Mouse (Mus musculus) c-Kit-positive CD71-negative TER-119-negative erythroid progenitor cells, embryonic 14.5 days (primary cell): ENCODE results near the gene Nrm.
A peak's percentile ranks its signal among the peaks of the same experiment; 100 is the strongest.

Experiments used
- DNase-seq: peaks from one replicate; pipeline ENCODE4 v3.0.0-alpha.2; 2013; ENCODE audit warnings: low read depth

The Nrm gene

GRCm38 (mm10) chr17:35866911-35867890 lies 6.1 kb downstream of the Nrm start:
- no peak for DNase-seq

DNA sequence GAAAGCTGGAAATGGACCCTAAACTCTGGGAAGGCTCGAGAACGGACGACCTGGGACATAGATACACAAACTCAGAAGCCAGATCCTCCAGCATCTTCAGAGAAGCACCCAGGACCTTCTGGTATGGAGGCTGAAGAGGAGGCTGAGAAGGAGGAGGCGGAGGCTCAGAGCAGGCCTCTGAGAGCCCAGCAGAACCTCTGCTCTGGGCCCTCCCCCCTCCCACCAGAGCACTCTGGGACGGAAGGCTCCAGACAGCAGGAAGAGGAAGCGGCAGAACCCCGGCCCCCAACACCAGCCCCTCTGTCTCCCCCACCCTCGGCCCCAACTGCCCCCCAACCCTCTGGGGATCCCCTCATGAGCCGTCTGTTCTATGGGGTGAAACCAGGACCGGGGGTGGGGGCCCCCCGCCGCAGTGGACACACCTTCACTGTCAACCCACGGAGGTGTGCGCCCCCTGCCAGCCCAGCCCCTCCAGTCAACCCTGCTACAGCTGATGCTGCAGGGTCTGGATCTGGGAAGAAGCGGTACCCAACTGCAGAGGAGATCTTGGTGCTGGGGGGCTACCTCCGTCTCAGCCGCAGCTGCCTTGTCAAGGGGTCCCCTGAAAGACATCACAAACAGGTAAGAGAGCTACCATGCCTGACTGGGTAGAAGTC lies 7.2 kb downstream of the Nrm start:
- no peak for DNase-seq

DNA sequence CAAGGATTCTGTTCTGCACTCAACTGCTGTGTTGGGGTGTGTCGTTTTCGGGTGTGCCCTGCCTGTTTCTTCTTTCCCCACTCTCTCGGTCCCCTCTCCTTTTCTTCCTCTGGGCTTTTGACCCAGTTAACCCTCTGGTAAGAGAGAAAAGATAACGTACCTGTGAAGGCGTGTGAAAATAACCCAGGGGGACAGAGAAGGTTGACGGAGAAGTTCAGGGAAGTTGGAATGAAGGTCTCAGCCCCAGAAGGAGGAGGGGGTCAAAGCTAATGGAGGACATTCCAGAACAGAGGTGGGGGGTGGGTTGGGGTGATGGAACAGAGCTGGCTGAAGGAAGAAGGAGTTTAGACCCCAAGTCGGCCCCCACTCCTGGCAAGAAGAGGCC lies 7.8 kb downstream of the Nrm start:
- DNase-seq, result no peak

GRCm38 (mm10) chr17:35869346-35870067 lies 8.4 kb downstream of the Nrm start:
- no peak for DNase-seq

DNA sequence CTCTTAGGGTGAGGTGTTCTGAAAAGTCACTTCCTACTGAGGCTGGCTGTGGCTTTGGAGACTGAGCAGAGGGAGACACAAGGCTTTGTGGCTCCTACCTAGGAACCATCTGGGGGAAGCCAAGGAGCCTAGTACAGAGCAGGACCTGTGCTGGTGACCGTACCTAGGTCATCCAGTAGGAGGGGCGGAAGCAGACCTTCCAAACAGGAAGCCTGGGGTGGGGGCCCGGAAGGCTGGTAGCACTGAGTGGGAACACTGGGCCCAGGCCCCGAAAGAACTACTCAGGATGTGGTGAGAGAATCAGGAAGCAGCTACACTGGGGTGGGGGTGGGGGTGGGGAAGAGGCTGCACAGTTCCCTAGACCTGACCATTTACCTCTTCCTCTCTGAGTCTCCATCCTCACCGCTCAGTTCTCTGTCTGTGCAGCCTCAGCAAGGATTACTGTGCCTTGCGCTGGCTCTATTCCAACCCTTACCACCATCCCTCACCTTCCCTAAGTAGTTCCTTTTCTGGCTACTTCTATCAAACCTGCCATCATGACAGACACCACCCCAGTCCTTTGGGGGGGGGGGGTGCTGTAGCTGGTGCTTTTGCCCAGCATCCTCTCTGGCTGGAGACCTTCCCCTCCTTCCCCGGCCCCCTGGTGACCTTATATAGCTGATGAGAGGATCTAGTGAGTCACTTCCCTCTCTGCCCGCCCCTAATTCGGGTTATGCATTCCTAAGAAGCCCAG lies 9.2 kb downstream of the Nrm start:
- DNase-seq, result peak; percentile 83

GRCm38 (mm10) chr17:35870884-35871696 lies 10.0 kb downstream of the Nrm start:
- DNase-seq, result no peak

DNA sequence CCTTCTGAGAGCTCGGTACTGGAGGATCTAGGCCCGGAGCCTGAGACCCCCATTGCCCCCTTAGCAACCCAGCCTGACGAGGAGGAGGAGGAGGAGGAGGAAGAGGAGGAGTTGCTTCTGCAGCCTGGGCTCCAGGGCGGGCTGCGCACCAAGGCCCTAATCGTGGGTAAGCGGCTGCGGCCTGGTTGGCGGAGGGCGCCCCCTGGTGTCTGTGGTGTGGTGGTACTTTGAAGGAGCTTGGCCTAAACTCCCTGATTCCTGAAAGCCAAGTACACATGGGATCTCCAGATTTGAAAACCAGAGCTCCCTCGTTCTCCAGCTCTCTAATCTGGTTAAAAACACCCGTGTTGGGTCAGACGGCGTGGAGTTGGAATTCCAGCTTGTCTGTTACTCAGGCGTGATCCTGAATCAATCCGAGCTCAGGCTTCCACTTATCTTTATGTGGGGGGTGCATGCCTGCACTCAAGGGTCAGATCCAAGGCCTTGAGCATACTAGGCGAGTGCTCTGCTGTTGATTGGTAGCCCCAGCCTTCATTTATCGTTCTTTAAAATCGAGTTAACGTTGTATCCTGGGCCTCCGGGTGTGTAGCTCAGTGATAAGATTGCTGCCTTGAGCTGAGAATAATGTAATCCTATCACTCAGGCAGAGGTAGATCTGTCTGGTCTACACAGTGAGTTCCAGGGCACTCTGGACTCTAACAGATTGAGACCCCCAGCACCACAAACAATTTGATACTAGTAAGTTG lies 12.8 kb downstream of the Nrm start:
- no peak for DNase-seq

DNA sequence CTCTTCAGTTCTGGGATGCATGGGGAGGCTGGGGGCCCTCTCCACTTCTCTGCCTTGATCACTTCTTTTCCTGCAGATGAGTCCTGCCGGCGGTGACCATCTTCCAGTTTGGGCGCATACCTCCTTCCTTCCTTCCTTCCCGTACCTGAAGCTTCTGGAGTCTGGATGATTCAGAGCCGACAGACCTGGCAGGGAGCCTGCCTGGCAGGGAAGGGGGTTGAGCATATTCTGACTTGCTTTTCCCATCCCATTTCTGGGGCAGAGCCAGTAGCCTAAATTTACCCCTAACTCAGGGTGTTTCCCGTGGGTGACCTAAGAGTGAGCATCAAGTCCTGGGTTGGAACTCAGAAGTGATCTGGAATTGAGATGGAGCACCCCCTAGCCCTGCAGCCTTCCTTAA lies 13.6 kb downstream of the Nrm start:
- DNase-seq, result no peak

DNA sequence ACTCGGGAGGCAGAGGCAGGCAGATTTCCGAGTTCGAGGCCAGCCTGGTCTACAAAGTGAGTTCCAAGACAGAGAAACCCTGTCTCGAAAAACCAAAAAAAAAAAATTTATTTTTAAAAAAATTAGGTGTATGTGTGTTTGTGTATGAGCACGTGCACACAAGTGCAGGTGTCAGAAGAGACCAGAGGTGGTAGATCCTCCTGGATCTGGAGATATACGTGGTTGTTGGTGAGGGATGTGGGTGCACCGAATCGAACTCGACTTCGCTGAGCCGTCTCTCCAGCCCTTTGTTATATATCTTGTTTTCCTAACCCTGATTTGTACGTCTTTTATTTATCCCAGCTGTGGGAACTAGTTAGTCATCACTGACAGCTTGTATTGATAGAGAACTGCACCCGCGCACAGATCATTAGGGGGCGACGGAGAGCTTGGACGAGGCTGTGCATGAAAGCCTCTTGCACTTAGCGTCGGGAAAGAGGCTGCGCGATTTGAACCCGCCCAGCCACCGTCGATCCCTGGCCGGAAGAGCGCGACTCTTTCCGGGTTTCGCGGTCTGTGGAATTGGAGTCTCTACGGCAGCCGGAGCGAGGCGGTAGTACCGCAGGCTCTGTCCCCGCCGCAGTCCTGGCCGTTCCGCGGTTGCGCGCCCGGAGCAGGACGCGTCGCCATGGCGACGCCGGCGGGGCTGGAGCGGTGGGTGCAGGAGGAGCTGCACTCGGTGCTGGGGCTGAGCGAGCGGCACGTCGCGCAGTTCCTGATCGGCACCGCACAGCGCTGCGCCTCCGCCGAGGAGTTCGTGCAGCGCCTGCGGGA lies 18.3 kb downstream of the Nrm start, which contains the start of gene Dhx16:
TSS of gene Dhx16 (plus strand) at position 575 of the 813 bp plus-strand sequence.
- peak; percentile 96 for DNase-seq

GRCm38 (mm10) chr17:35882924-35883323 lies 21.8 kb downstream of the Nrm start:
- DNase-seq, result no peak

DNA sequence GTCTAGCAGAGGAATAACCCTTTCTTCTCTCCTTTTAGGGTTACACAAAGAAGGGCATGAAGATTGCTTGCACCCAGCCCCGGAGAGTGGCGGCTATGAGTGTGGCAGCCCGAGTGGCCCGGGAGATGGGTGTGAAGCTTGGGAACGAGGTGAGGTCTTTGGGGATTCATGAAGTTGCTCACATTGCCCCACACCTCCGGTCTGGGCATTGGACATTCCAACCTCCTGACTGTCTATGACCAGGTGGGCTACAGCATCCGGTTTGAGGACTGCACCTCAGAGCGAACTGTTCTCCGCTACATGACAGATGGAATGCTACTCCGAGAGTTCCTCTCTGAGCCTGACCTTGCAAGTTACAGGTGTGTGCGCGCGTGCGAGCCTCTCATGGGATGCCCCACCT lies 22.7 kb downstream of the Nrm start:
- no peak for DNase-seq

GRCm38 (mm10) chr17:35887725-35888124 lies 26.6 kb downstream of the Nrm start:
- DNase-seq, result no peak

DNA sequence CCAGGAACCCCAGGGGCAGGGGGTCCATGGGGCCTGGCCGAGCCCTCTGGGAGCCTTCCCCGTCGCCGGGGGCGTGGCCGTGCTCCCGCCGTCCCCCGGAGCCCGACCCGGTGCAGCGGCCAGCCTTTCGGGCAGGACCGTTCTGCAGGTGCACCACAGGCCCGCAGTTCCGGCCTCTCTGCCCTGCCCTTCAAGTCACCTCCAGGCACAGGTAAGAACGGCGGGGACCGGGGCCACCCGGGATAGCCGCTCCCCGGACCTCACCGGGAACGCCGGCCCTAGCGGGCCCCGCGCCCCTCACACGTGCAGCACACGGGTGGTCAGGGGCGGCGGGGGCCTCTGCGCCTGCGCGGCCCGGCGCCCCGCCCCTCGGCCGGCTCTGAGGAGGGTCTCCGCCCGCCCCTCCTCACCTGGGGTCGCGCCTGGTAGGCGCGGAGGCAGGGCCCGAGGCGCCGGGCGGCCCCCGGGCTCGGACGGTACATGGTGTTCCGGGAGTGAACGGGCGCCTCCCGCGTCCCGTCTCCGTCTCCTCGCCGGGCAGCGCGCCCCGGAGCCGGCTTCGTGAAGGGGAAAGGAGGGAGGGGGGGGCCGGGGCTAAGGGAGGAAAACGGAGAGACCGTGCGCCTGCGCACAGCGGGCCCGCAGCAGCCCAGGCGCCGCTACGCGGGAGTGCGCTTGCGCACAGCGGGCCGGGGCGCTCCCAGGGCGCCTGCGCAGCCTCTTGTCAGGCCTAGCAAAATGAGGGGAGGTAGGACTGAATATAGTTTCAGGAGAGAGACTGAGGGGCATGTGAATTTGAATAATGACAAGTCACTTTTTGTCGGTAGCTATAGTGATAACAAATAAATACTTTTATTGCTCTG lies 35.9 kb downstream of the Nrm start, which contains the start of gene 2310061I04Rik:
TSS of gene 2310061I04Rik (minus strand) at position 651 of the 863 bp plus-strand sequence.
- DNase-seq, result no peak

DNA sequence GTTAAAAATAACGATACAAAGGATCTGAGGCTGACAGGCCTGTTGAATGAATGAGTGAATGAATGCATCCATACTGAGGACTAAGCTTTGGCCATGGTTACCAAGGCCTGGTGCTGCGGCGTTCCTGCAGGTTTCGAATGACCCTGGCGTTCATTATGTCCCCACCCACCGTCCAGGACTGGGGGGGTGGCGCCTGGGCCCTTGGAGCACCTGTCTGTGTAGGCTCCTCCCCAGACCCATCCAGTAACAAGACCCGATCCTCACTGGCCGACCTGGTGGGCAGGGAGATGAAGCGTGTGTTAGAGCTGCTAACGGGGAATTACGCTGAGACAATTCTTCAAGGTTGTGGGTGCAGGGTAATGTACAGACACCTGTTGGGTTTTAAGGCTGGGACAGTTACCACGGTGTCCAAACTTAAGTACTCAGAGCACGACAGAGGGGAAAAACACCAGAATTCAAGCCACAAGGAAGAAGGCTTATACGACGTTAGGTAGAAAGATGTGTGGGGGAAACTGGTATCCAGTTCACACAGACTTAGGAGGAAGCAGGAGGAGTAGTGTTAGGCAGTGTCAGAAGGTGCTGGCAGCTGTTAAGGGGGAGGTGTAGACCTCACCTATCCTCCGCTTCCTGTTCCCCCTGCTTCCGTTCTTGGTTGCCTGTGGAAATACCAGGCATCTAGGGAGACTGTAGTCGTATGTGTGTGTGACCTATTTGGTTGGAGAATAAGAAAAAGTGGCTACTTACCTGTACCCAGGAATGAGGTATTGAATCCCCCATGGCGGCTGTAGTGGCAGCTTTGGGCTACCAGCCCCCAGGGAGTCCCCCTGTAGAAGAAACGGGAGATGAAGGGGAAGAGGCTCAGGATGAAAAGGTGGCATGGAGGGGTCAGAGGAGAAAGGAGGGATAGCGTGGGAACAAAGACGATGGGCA lies 36.8 kb downstream of the Nrm start:
- DNase-seq, result no peak

- DNase-seq, result no peak
Observed at GRCm38 (mm10) chr17:35900636-35901035, 39.5 kb downstream of the Nrm start.

- DNase-seq, result no peak
Observed at GRCm38 (mm10) chr17:35903343-35903991, 42.3 kb downstream of the Nrm start.

- DNase-seq, result no peak
Observed at GRCm38 (mm10) chr17:35903992-35904355, 42.9 kb downstream of the Nrm start.
